Mouse (Mus musculus) liver, embryonic 14.5 days (tissue): Measurements from ENCODE around the gene Stard7. TPM values are rescaled to one million over a fixed set of nuclear protein-coding genes. Genes with fewer than 3 reads are reported as not detected.

Experiments
- ATAC-seq: fragments of 200-750 bp; cut with Nextera tagmentation; 2 replicates; pipeline ENCODE4 v1.8.0; 2017; ENCODE audit warnings: moderate number of reproducible peaks, mild to moderate bottlenecking, moderate library complexity; ENCODE audit not compliant: insufficient read depth
- DNase-seq, 3 experiments: peaks; one replicate each; pipeline ENCODE4 v3.0.0-alpha.2; 2012 to 2013; ENCODE audit warnings: low read depth in 3 of 3, low spot score in 3 of 3
- H3K27ac ChIP-seq: fragments of 300-500 bp; sonication (generic); 2 replicates; pipeline ENCODE4 v1.5.1; 2014; ENCODE audit warnings: moderate library complexity, mild to moderate bottlenecking, control low read depth, inconsistent platforms
- H3K27me3 ChIP-seq: fragments of 300-500 bp; sonication (generic); 2 replicates; pipeline ENCODE4 v1.6.1; 2014; ENCODE audit warnings: mild to moderate bottlenecking, low read length, moderate library complexity; ENCODE audit not compliant: control insufficient read depth, insufficient read depth
- H3K36me3 ChIP-seq: fragments of 300-500 bp; sonication (generic); replicated peaks from 2 replicates; pipeline ENCODE4 v1.6.1; 2014; ENCODE audit warnings: low read depth; ENCODE audit not compliant: control insufficient read depth, insufficient read depth
- H3K4me1 ChIP-seq, 2 experiments: fragments of 200-500 bp in 1 of 2; fragments of 300-500 bp in 1 of 2; sonication (generic) in 1 of 2; replicated peaks; 2 replicates each; pipeline ENCODE4 v1.6.1; 2012 to 2014; ENCODE audit warnings: antibody characterized with exemption in 1 of 2, inconsistent platforms in 1 of 2, low read length in 1 of 2; ENCODE audit not compliant: control insufficient read depth in 2 of 2, insufficient read depth in 2 of 2
- H3K4me2 ChIP-seq: fragments of 300-500 bp; sonication (generic); 2 replicates; pipeline ENCODE4 v1.6.1; 2014; ENCODE audit warnings: low read depth, mild to moderate bottlenecking, control low read depth, moderate library complexity
- H3K4me3 ChIP-seq, 2 experiments: fragments of 200-500 bp in 1 of 2; fragments of 300-500 bp in 1 of 2; sonication (generic) in 1 of 2; 2 replicates each; pipeline ENCODE4 v1.5.1; 2012 to 2014; ENCODE audit warnings: low read depth in 2 of 2, low read length in 2 of 2, mild to moderate bottlenecking in 2 of 2, control low read depth in 1 of 2, inconsistent platforms in 1 of 2, moderate library complexity in 1 of 2; ENCODE audit not compliant: insufficient read depth in 1 of 2
- H3K9ac ChIP-seq: fragments of 300-500 bp; sonication (generic); replicated peaks from 2 replicates; pipeline ENCODE4 v1.6.1; 2014; ENCODE audit warnings: mild to moderate bottlenecking, control low read depth, moderate library complexity
- H3K9me3 ChIP-seq: fragments of 300-500 bp; sonication (generic); 2 replicates; pipeline ENCODE4 v1.6.1; 2016; ENCODE audit warnings: low read length, mixed read lengths; ENCODE audit not compliant: control insufficient read depth
- CTCF ChIP-seq: IDR thresholded peaks from 2 replicates; pipeline ENCODE4 v1.5.1; 2016; ENCODE audit warnings: antibody characterized with exemption, low read depth, control low read depth
- EP300 ChIP-seq: IDR thresholded peaks from 2 replicates; pipeline ENCODE4 v1.6.1; 2016; ENCODE audit warnings: antibody characterized with exemption, low read depth
- WGBS: fragments of 180-500 bp; shearing (Covaris S2); extraction: QIAGEN DNeasy Blood & Tissue Kit; methylation state at CpG from one replicate; pipeline ENCODE4 v1.1.7; 2014; ENCODE audit not compliant: insufficient replicate concordance; 5-methylcytosine and 5-hydroxymethylcytosine counted together
- polyA plus RNA-seq, 2 experiments: library from polyadenylated mRNA; depleted of rRNA in 1 of 2; stranded (reverse) in 1 of 2; unstranded in 1 of 2; fragments of >200 nt; fragmentation: Nextera tagmentation in 1 of 2; extraction: Ambion mirVana in 1 of 2; gene quantifications; 2 replicates each; pipeline versions ENCODE4 v1.2.1 to v1.2.3; 2012 to 2014

Stard7 gene
- polyA plus RNA-seq, 2 experiments = 29.8 to 42.0 TPM

GRCm38 (mm10) chr2:127315155-127315470, 45.1 kb downstream of the Stard7 start:
- 68% methylated on average over 1 of the region's 1 CpGs for WGBS
- DNase-seq (no peak), ATAC-seq (no peak)
- Histone ChIP-seq H3K9me3 (no peaks in the 10 kb centered on the region), H3K9ac (no peak overlapping the region), H3K27ac (no peak overlapping the region), H3K36me3 (no peaks in the 10 kb centered on the region), H3K27me3 (no peaks in the 10 kb centered on the region), H3K4me2 (no peak overlapping the region), H3K4me1 (no peaks in the 10 kb centered on the region), H3K4me3 (no peak overlapping the region)
- TF ChIP-seq EP300 = no peak
- no peak for TF ChIP-seq CTCF

GRCm38 (mm10) chr2:127316431-127316830, 46.4 kb downstream of the Stard7 start:
- Histone ChIP-seq H3K27me3 (no peaks in the 10 kb centered on the region), H3K36me3 (no peaks in the 10 kb centered on the region), H3K4me3 (no peak overlapping the region), H3K4me2 (no peak overlapping the region), H3K9ac (no peak overlapping the region), H3K9me3 (no peaks in the 10 kb centered on the region), H3K27ac (no peak overlapping the region), H3K4me1 (no peaks in the 10 kb centered on the region)
- TF ChIP-seq CTCF = no peak
- TF ChIP-seq EP300 = no peak
- DNase-seq (no peak), ATAC-seq (no peak)
- WGBS = 59% methylated on average over 5 of the region's 5 CpGs

DNA sequence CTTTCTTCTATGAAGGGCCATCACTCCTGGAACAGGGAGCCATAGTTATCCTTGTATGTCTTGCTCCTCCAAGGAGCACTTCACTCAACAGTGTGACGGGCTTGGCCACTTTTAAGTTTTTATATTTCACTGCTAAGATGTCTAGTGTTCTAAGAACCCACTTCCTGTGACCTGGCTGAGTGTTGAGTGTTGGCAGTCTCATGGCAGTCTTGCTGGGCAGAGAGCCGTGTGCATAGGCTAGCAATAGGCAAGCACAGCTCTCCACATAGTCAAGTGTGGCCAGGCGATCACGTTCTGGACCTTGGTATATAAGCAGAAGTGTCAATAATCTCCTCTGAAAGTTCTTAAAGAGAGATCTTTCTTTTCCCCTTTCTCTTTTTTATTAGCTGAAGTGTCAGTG, 48.1 kb downstream of the Stard7 start:
- Histone ChIP-seq H3K4me2 (no peak overlapping the region), H3K4me1 (no peaks in the 10 kb centered on the region), H3K27ac (no peak overlapping the region), H3K36me3 (no peaks in the 10 kb centered on the region), H3K4me3 (no peak overlapping the region), H3K9ac (no peak overlapping the region), H3K27me3 (no peaks in the 10 kb centered on the region), H3K9me3 (no peaks in the 10 kb centered on the region)
- TF ChIP-seq EP300 (no peak), CTCF (no peak)
- DNase-seq (no peak), ATAC-seq (no peak)
- WGBS = 60% methylated on average over 4 of the region's 4 CpGs

GRCm38 (mm10) chr2:127319071-127319470, 49.1 kb downstream of the Stard7 start:
- Histone ChIP-seq H3K27ac (no peak overlapping the region), H3K27me3 (no peaks in the 10 kb centered on the region), H3K36me3 (no peaks in the 10 kb centered on the region), H3K4me2 (no peak overlapping the region), H3K9me3 (no peaks in the 10 kb centered on the region), H3K4me3 (no peak overlapping the region), H3K9ac (no peak overlapping the region), H3K4me1 (no peaks in the 10 kb centered on the region)
- 15% methylated on average over 4 of the region's 4 CpGs for WGBS
- ATAC-seq (no peak), DNase-seq (no peak)
- TF ChIP-seq CTCF (no peak), EP300 (no peak)

- H3K36me3 ChIP-seq = no peaks in the 10 kb centered on the region
- TF ChIP-seq EP300 = no peak
- TF ChIP-seq CTCF = no peak
- no peak overlapping the region for H3K9ac ChIP-seq
- ATAC-seq (no peak), DNase-seq (no peak)
- H3K4me1 ChIP-seq = 0 out of 4 replicates have a peak, but pooled peaks cover 0 to 4% of the 10 kb centered on the region in 2 experiments
- no peak overlapping the region for H3K4me3 ChIP-seq
- H3K27ac ChIP-seq = no peak overlapping the region
- 43% methylated on average over 6 of the region's 6 CpGs for WGBS
- no peaks in the 10 kb centered on the region for H3K9me3 ChIP-seq
- H3K27me3 ChIP-seq = no peaks in the 10 kb centered on the region
- no peak overlapping the region for H3K4me2 ChIP-seq
Observed at GRCm38 (mm10) chr2:127322671-127323285, 52.8 kb downstream of the Stard7 start.
